Mouse (Mus musculus) embryonic facial prominence, embryonic 10.5 days (tissue): ENCODE data around the gene Brpf1. TPM values are rescaled to one million over a fixed set of nuclear protein-coding genes. Genes with fewer than 3 reads are reported as not detected.
"Not testable (repeated sequence)": the region's sequence is repeated elsewhere in the genome, so short reads cannot be mapped to it uniquely, and the experiment has no call there.

ENCODE experiments used
- DNase-seq: peaks from one replicate; pipeline ENCODE4 v3.0.0-alpha.2; 2017; ENCODE audit warnings: low spot score
- H3K27ac ChIP-seq: fragments of 300-500 bp; sonication (generic); replicated peaks from 2 replicates; pipeline ENCODE4 v1.5.1; 2016; ENCODE audit warnings: mild to moderate bottlenecking
- H3K27me3 ChIP-seq: fragments of 300-500 bp; sonication (generic); replicated peaks from 2 replicates; pipeline ENCODE4 v1.6.1; 2016; ENCODE audit warnings: low read depth, mild to moderate bottlenecking; ENCODE audit not compliant: poor library complexity, severe bottlenecking
- H3K36me3 ChIP-seq: fragments of 300-500 bp; sonication (generic); replicated peaks from 2 replicates; pipeline ENCODE4 v1.6.1; 2016; ENCODE audit warnings: mild to moderate bottlenecking, moderate library complexity
- H3K4me1 ChIP-seq: fragments of 300-500 bp; sonication (generic); 2 replicates; pipeline ENCODE4 v1.6.1; 2016
- H3K4me3 ChIP-seq: fragments of 300-500 bp; sonication (generic); 2 replicates; pipeline ENCODE4 v1.5.1; 2016; ENCODE audit warnings: mild to moderate bottlenecking, moderate library complexity
- H3K9me3 ChIP-seq: fragments of 300-500 bp; sonication (generic); 2 replicates; pipeline ENCODE4 v1.6.1; 2016; ENCODE audit warnings: mild to moderate bottlenecking
- WGBS: fragments of 180-500 bp; shearing (Covaris S2); methylation state at CpG from one replicate; pipeline ENCODE4 v1.1.7; 2016; 5-methylcytosine and 5-hydroxymethylcytosine counted together
- polyA plus RNA-seq: library from polyadenylated mRNA; unstranded; fragments of >200 nt; fragmentation: Nextera tagmentation; extraction: Ambion mirVana; gene quantifications from 2 replicates; pipeline ENCODE4 v1.2.1, GENCODE M21; 2016

Brpf1 gene
- polyA plus RNA-seq, 1 experiment from 2014 or later = 24.8 TPM

- Histone ChIP-seq H3K4me1 (no peaks in the 10 kb centered on the region), H3K9me3 (no peaks in the 10 kb centered on the region), H3K4me3 (no peak overlapping the region), H3K27ac (no peak overlapping the region), H3K36me3 (peaks cover 99% of the 10 kb centered on the region), H3K27me3 (no peaks in the 10 kb centered on the region)
- DNase-seq = no peak
- 93% methylated on average over 3 of the region's 3 CpGs for WGBS
These were observed 9.0 kb downstream of the Brpf1 start for GRCm38 (mm10) chr6:113315972-113316371.

GRCm38 (mm10) chr6:113326533-113327315 lies 19.8 kb downstream of the Brpf1 start, which contains the start of gene Ogg1:
Gene Ogg1, plus strand, starts transcription at chr6:113326972.
- H3K36me3 ChIP-seq = peaks cover 70% of the 10 kb centered on the region
- H3K4me3 ChIP-seq = peak within 1 kb of the TSS; percentile 77
- H3K9me3 ChIP-seq = no peaks in the 10 kb centered on the region
- no peaks in the 10 kb centered on the region for H3K27me3 ChIP-seq
- peak; percentile 98 for DNase-seq
- under 1% methylated on average over 52 of the region's 52 CpGs for WGBS
- peak within 1 kb of the TSS; percentile 88 for H3K27ac ChIP-seq
- H3K4me1 ChIP-seq = peaks cover 21% of the 10 kb centered on the region

- Histone ChIP-seq H3K27me3 (no peaks in the 10 kb centered on the region), H3K4me1 (peaks cover 21% of the 10 kb centered on the region), H3K36me3 (peaks cover 68% of the 10 kb centered on the region), H3K4me3 (no peak overlapping the region), H3K27ac (no peak overlapping the region), H3K9me3 (no peaks in the 10 kb centered on the region)
- DNase-seq = no peak
- WGBS = 95% methylated on average over 1 of the region's 1 CpGs
These were observed 22.5 kb downstream of the Brpf1 start for GRCm38 (mm10) chr6:113329396-113329795.

- Histone ChIP-seq H3K27ac (no peak overlapping the region), H3K4me3 (no peak overlapping the region), H3K36me3 (peaks cover 68% of the 10 kb centered on the region), H3K4me1 (peaks cover 20% of the 10 kb centered on the region), H3K27me3 (no peaks in the 10 kb centered on the region), H3K9me3 (no peaks in the 10 kb centered on the region)
- DNase-seq = no peak
- 61% methylated on average over 2 of the region's 2 CpGs for WGBS
These were observed 23.6 kb downstream of the Brpf1 start for GRCm38 (mm10) chr6:113330547-113330946.

- no peaks in the 10 kb centered on the region for H3K27me3 ChIP-seq
- DNase-seq = no peak
- H3K4me1 ChIP-seq = peaks cover 13% of the 10 kb centered on the region
- no peak overlapping the region for H3K4me3 ChIP-seq
- H3K9me3 ChIP-seq = no peaks in the 10 kb centered on the region
- H3K27ac ChIP-seq = no peak overlapping the region
- 92% methylated on average over 11 of the region's 11 CpGs for WGBS
- peaks cover 76% of the 10 kb centered on the region for H3K36me3 ChIP-seq
These were observed 24.8 kb downstream of the Brpf1 start for GRCm38 (mm10) chr6:113331721-113332120.

- H3K27me3 ChIP-seq, DNase-seq, H3K4me1 ChIP-seq, H3K4me3 ChIP-seq, H3K27ac ChIP-seq, H3K9me3 ChIP-seq: not testable (repeated sequence)
- 77% methylated on average over 6 of the region's 6 CpGs for WGBS
- peaks cover 85% of the 10 kb centered on the region for H3K36me3 ChIP-seq
These were observed 25.8 kb downstream of the Brpf1 start for GRCm38 (mm10) chr6:113332734-113333133.

- H3K27me3 ChIP-seq = no peaks in the 10 kb centered on the region
- peaks cover under 1% of the 10 kb centered on the region; the same call in 1 of the 2 replicates for H3K4me1 ChIP-seq
- peaks cover 88% of the 10 kb centered on the region for H3K36me3 ChIP-seq
- no peak overlapping the region for H3K4me3 ChIP-seq
- no peaks in the 10 kb centered on the region for H3K9me3 ChIP-seq
- no peak overlapping the region for H3K27ac ChIP-seq
- no peak for DNase-seq
- 90% methylated on average over 14 of the region's 14 CpGs for WGBS
These were observed 26.4 kb downstream of the Brpf1 start for GRCm38 (mm10) chr6:113333137-113333950.

- 80% methylated on average over 6 of the region's 6 CpGs for WGBS
- H3K27me3 ChIP-seq = no peaks in the 10 kb centered on the region
- H3K36me3 ChIP-seq = peaks cover 88% of the 10 kb centered on the region
- no peak for DNase-seq
- no peaks in the 10 kb centered on the region for H3K9me3 ChIP-seq
- no peak overlapping the region for H3K27ac ChIP-seq
- no peak overlapping the region for H3K4me3 ChIP-seq
- H3K4me1 ChIP-seq = no peaks in the 10 kb centered on the region
These were observed 27.3 kb downstream of the Brpf1 start for GRCm38 (mm10) chr6:113334216-113334615.

GRCm38 (mm10) chr6:113336852-113337620 lies 30.1 kb downstream of the Brpf1 start:
- peaks cover 78% of the 10 kb centered on the region for H3K36me3 ChIP-seq
- H3K27me3 ChIP-seq = no peaks in the 10 kb centered on the region
- no peak overlapping the region for H3K27ac ChIP-seq
- DNase-seq = no peak
- 77% methylated on average over 8 of the region's 8 CpGs for WGBS
- no peaks in the 10 kb centered on the region for H3K9me3 ChIP-seq
- H3K4me3 ChIP-seq = no peak overlapping the region
- peaks cover 6% of the 10 kb centered on the region for H3K4me1 ChIP-seq

GRCm38 (mm10) chr6:113341574-113341973 lies 34.6 kb downstream of the Brpf1 start:
- Histone ChIP-seq H3K9me3 (no peaks in the 10 kb centered on the region), H3K4me1 (peaks cover 29% of the 10 kb centered on the region), H3K4me3 (no peak overlapping the region), H3K27me3 (no peaks in the 10 kb centered on the region), H3K27ac (no peak overlapping the region), H3K36me3 (peaks cover 35% of the 10 kb centered on the region)
- WGBS = 88% methylated on average over 6 of the region's 6 CpGs
- no peak for DNase-seq

- Histone ChIP-seq H3K27me3 (no peaks in the 10 kb centered on the region), H3K27ac (no peak overlapping the region; the same call in 1 of the 2 replicates)
These were observed 35.4 kb downstream of the Brpf1 start for GRCm38 (mm10) chr6:113342297-113342696.

More at GRCm38 (mm10) chr6:113342297-113342696, 35.4 kb downstream of the Brpf1 start:
- DNase-seq = peak; percentile 16
- Histone ChIP-seq H3K36me3 (peaks cover 30% of the 10 kb centered on the region), H3K9me3 (no peaks in the 10 kb centered on the region), H3K4me3 (peak overlapping the region; percentile 16; the same call in 1 of the 2 replicates), H3K4me1 (peaks cover 29% of the 10 kb centered on the region)
- WGBS = 54% methylated on average over 4 of the region's 7 CpGs
